Mouse (Mus musculus) liver, embryonic 14.5 days (tissue): ENCODE results near the gene C87436. TPM values are rescaled to one million over a fixed set of nuclear protein-coding genes. Genes with fewer than 3 reads are reported as not detected.

ENCODE experiments used
- ATAC-seq: fragments of 200-750 bp; cut with Nextera tagmentation; 2 replicates; pipeline ENCODE4 v1.8.0; 2017; ENCODE audit warnings: moderate number of reproducible peaks, mild to moderate bottlenecking, moderate library complexity; ENCODE audit not compliant: insufficient read depth
- DNase-seq, 3 experiments: peaks; one replicate each; pipeline ENCODE4 v3.0.0-alpha.2; 2012 to 2013; ENCODE audit warnings: low read depth in 3 of 3, low spot score in 3 of 3
- H3K27ac ChIP-seq: fragments of 300-500 bp; sonication (generic); 2 replicates; pipeline ENCODE4 v1.5.1; 2014; ENCODE audit warnings: moderate library complexity, mild to moderate bottlenecking, control low read depth, inconsistent platforms
- H3K27me3 ChIP-seq: fragments of 300-500 bp; sonication (generic); 2 replicates; pipeline ENCODE4 v1.6.1; 2014; ENCODE audit warnings: mild to moderate bottlenecking, low read length, moderate library complexity; ENCODE audit not compliant: control insufficient read depth, insufficient read depth
- H3K36me3 ChIP-seq: fragments of 300-500 bp; sonication (generic); replicated peaks from 2 replicates; pipeline ENCODE4 v1.6.1; 2014; ENCODE audit warnings: low read depth; ENCODE audit not compliant: control insufficient read depth, insufficient read depth
- H3K4me1 ChIP-seq, 2 experiments: fragments of 200-500 bp in 1 of 2; fragments of 300-500 bp in 1 of 2; sonication (generic) in 1 of 2; replicated peaks; 2 replicates each; pipeline ENCODE4 v1.6.1; 2012 to 2014; ENCODE audit warnings: antibody characterized with exemption in 1 of 2, inconsistent platforms in 1 of 2, low read length in 1 of 2; ENCODE audit not compliant: control insufficient read depth in 2 of 2, insufficient read depth in 2 of 2
- H3K4me2 ChIP-seq: fragments of 300-500 bp; sonication (generic); 2 replicates; pipeline ENCODE4 v1.6.1; 2014; ENCODE audit warnings: low read depth, mild to moderate bottlenecking, control low read depth, moderate library complexity
- H3K4me3 ChIP-seq, 2 experiments: fragments of 200-500 bp in 1 of 2; fragments of 300-500 bp in 1 of 2; sonication (generic) in 1 of 2; 2 replicates each; pipeline ENCODE4 v1.5.1; 2012 to 2014; ENCODE audit warnings: low read depth in 2 of 2, low read length in 2 of 2, mild to moderate bottlenecking in 2 of 2, control low read depth in 1 of 2, inconsistent platforms in 1 of 2, moderate library complexity in 1 of 2; ENCODE audit not compliant: insufficient read depth in 1 of 2
- H3K9ac ChIP-seq: fragments of 300-500 bp; sonication (generic); replicated peaks from 2 replicates; pipeline ENCODE4 v1.6.1; 2014; ENCODE audit warnings: mild to moderate bottlenecking, control low read depth, moderate library complexity
- H3K9me3 ChIP-seq: fragments of 300-500 bp; sonication (generic); 2 replicates; pipeline ENCODE4 v1.6.1; 2016; ENCODE audit warnings: low read length, mixed read lengths; ENCODE audit not compliant: control insufficient read depth
- CTCF ChIP-seq: IDR thresholded peaks from 2 replicates; pipeline ENCODE4 v1.5.1; 2016; ENCODE audit warnings: antibody characterized with exemption, low read depth, control low read depth
- EP300 ChIP-seq: IDR thresholded peaks from 2 replicates; pipeline ENCODE4 v1.6.1; 2016; ENCODE audit warnings: antibody characterized with exemption, low read depth
- WGBS: fragments of 180-500 bp; shearing (Covaris S2); extraction: QIAGEN DNeasy Blood & Tissue Kit; methylation state at CpG from one replicate; pipeline ENCODE4 v1.1.7; 2014; ENCODE audit not compliant: insufficient replicate concordance; 5-methylcytosine and 5-hydroxymethylcytosine counted together
- polyA plus RNA-seq, 2 experiments: library from polyadenylated mRNA; depleted of rRNA in 1 of 2; stranded (reverse) in 1 of 2; unstranded in 1 of 2; fragments of >200 nt; fragmentation: Nextera tagmentation in 1 of 2; extraction: Ambion mirVana in 1 of 2; gene quantifications; 2 replicates each; pipeline versions ENCODE4 v1.2.1 to v1.2.3; 2012 to 2014

Gene C87436
- 4.7 and 6.2 TPM in 2 replicates for polyA plus RNA-seq (2012; rRNA removed)
- 10.5 and 10.7 TPM in 2 replicates for polyA plus RNA-seq (2014; fragmentation: Nextera tagmentation; extraction: Ambion mirVana)

GRCm38 (mm10) chr6:86438272-86439118 is at the start of gene C87436:
Gene C87436 (plus strand): TSS chr6:86438374.
- H3K27me3 ChIP-seq, result no peaks in the 10 kb centered on the region
- H3K36me3 ChIP-seq, result peaks cover 1% of the 10 kb centered on the region
- H3K4me3 ChIP-seq, result peak within 1 kb of the TSS; percentile 89 to 97
- H3K4me1 ChIP-seq, result peaks cover 5 to 8% of the 10 kb centered on the region in 2 experiments; a peak in 2 of 4 replicates
- peak within 1 kb of the TSS; percentile 93 for H3K4me2 ChIP-seq
- peak within 1 kb of the TSS; percentile 94 for H3K27ac ChIP-seq
- H3K9ac ChIP-seq, result peak within 1 kb of the TSS; percentile 97
- WGBS, result under 1% methylated on average over 59 of the region's 59 CpGs
- DNase-seq (peak; percentile 90 to 93 (median 90)), ATAC-seq (peak; percentile 95)
- H3K9me3 ChIP-seq, result no peaks in the 10 kb centered on the region
- peak; percentile 76 for TF ChIP-seq CTCF
- TF ChIP-seq EP300, result 0 out of 2 replicates have a peak, but pooled peaks have one; percentile 13

GRCm38 (mm10) chr6:86388461-86388860 is 49.7 kb upstream of the C87436 start:
- Histone ChIP-seq H3K27ac (no peak overlapping the region), H3K36me3 (peaks cover 20% of the 10 kb centered on the region)
- WGBS, result 75% methylated on average over 18 of the region's 18 CpGs

GRCm38 (mm10) chr6:86391326-86391725 is 46.8 kb upstream of the C87436 start:
- peaks cover 2 to 8% of the 10 kb centered on the region in 2 experiments; a peak in 2 of 4 replicates for H3K4me1 ChIP-seq
- WGBS, result 76% methylated on average over 5 of the region's 5 CpGs
- no peak for DNase-seq

More at GRCm38 (mm10) chr6:86388461-86388860, 49.7 kb upstream of the C87436 start:
- DNase-seq, result no peak
- peaks cover 3 to 5% of the 10 kb centered on the region in 2 experiments; a peak in 2 of 4 replicates for H3K4me1 ChIP-seq
- H3K4me3 ChIP-seq, result no peak overlapping the region
- no peak overlapping the region for H3K9ac ChIP-seq
- H3K27me3 ChIP-seq, result no peaks in the 10 kb centered on the region
- H3K4me2 ChIP-seq, result no peak overlapping the region
- H3K9me3 ChIP-seq, result no peaks in the 10 kb centered on the region
- no peak for ATAC-seq
- no peak for TF ChIP-seq EP300
- TF ChIP-seq CTCF, result no peak

GRCm38 (mm10) chr6:86393187-86393586 is 45.0 kb upstream of the C87436 start:
- Histone ChIP-seq H3K9ac (no peak overlapping the region), H3K27me3 (no peaks in the 10 kb centered on the region), H3K4me1 (peaks cover 8 to 18% of the 10 kb centered on the region in 2 experiments; a peak in 3 of 4 replicates), H3K4me2 (no peak overlapping the region), H3K27ac (no peak overlapping the region), H3K36me3 (peaks cover 19% of the 10 kb centered on the region), H3K9me3 (no peaks in the 10 kb centered on the region), H3K4me3 (no peak overlapping the region)
- ATAC-seq, result no peak
- 74% methylated on average over 1 of the region's 1 CpGs for WGBS
- peak; percentile 16; the same call in 1 of the 2 replicates for TF ChIP-seq CTCF
- TF ChIP-seq EP300, result no peak
- DNase-seq, result no peak

More at GRCm38 (mm10) chr6:86391326-86391725, 46.8 kb upstream of the C87436 start:
- Histone ChIP-seq H3K27me3 (no peaks in the 10 kb centered on the region), H3K9me3 (no peaks in the 10 kb centered on the region), H3K4me3 (no peak overlapping the region), H3K27ac (no peak overlapping the region), H3K4me2 (no peak overlapping the region), H3K36me3 (peaks cover 20% of the 10 kb centered on the region), H3K9ac (no peak overlapping the region)
- no peak for ATAC-seq
- TF ChIP-seq CTCF (peak; percentile 62), EP300 (no peak)

GRCm38 (mm10) chr6:86394078-86394720 is 44.0 kb upstream of the C87436 start:
- Histone ChIP-seq H3K27me3 (no peaks in the 10 kb centered on the region; the same call in 1 of the 2 replicates), H3K9me3 (no peaks in the 10 kb centered on the region), H3K4me1 (peaks cover 8 to 18% of the 10 kb centered on the region in 2 experiments; a peak in 3 of 4 replicates), H3K36me3 (peaks cover 12% of the 10 kb centered on the region), H3K27ac (no peak overlapping the region), H3K4me2 (no peak overlapping the region), H3K4me3 (no peak overlapping the region), H3K9ac (no peak overlapping the region)
- DNase-seq (no peak), ATAC-seq (no peak)
- no peak for TF ChIP-seq EP300
- no peak for TF ChIP-seq CTCF
- WGBS, result 81% methylated on average over 17 of the region's 17 CpGs
